Mouse (Mus musculus): ENCODE measurements around the gene Gm867. TPM values are rescaled to one million over a fixed set of nuclear protein-coding genes. Genes with fewer than 3 reads are reported as not detected.

Gm867 gene
- total RNA-seq (2014; rRNA removed; ENCODE audit: low replicate concordance) (not detected in 2 replicates), polyA plus RNA-seq (2015; fragmentation: Nextera tagmentation; extraction: Ambion mirVana) (0.31 and 0.32 TPM in 2 replicates)

GRCm38 (mm10) chr10:75940520-75940919 is at the start of gene Gm867:
Gm867 (minus strand) TSS chr10:75940672.
- Histone ChIP-seq H3K9ac (replicated peaks; ENCODE audit: low read depth, low read length) (no peak within 1 kb of the TSS), H3K4me2 (ENCODE audit: low read depth, low read length) (no peak within 1 kb of the TSS), H3K4me3 (ENCODE audit: low read depth, low read length) (no peak within 1 kb of the TSS), H3K27me3 (ENCODE audit: control insufficient read depth, insufficient read depth, low read length) (no peaks in the 10 kb centered on the region), H3K27ac (ENCODE audit: low read depth) (no peak within 1 kb of the TSS), H3K9me3 (replicated peaks; ENCODE audit: control insufficient read depth, low read length) (no peaks in the 10 kb centered on the region), H3K36me3 (replicated peaks; ENCODE audit: control insufficient read depth, insufficient read depth, low read length) (no peaks in the 10 kb centered on the region), H3K4me1 (ENCODE audit: control insufficient read depth, insufficient read depth) (peaks cover 15% of the 10 kb centered on the region; the same call in 1 of the 2 replicates)
- ATAC-seq (ENCODE audit: insufficient read depth, low read depth), result no peak
- no peak for DNase-seq (ENCODE audit: low spot score)
- TF ChIP-seq CTCF (IDR thresholded peaks at IDR 0.05; ENCODE audit: low read depth) (no peak), EP300 (IDR thresholded peaks at IDR 0.05; ENCODE audit: low read depth) (no peak)
- 84% methylated on average over 5 of the region's 5 CpGs for WGBS

GRCm38 (mm10) chr10:75979432-75979831 is 39.0 kb upstream of the Gm867 start:
- no peaks in the 10 kb centered on the region for H3K9me3 ChIP-seq (replicated peaks; ENCODE audit: control insufficient read depth, low read length)

GRCm38 (mm10) chr10:75978835-75979157 is 38.3 kb upstream of the Gm867 start:
- H3K36me3 ChIP-seq (replicated peaks; ENCODE audit: control insufficient read depth, insufficient read depth, low read length), result no peaks in the 10 kb centered on the region
- H3K9ac ChIP-seq (replicated peaks; ENCODE audit: low read depth, low read length), result no peak overlapping the region
- DNase-seq (ENCODE audit: low spot score), result no peak
- H3K4me2 ChIP-seq (ENCODE audit: low read depth, low read length), result no peak overlapping the region
- TF ChIP-seq EP300 (IDR thresholded peaks at IDR 0.05; ENCODE audit: low read depth) (no peak), CTCF (IDR thresholded peaks at IDR 0.05; ENCODE audit: low read depth) (no peak)
- no peak for ATAC-seq (ENCODE audit: insufficient read depth, low read depth)
- H3K27me3 ChIP-seq (ENCODE audit: control insufficient read depth, insufficient read depth, low read length), result no peaks in the 10 kb centered on the region
- no peak overlapping the region for H3K4me3 ChIP-seq (ENCODE audit: low read depth, low read length)
- H3K9me3 ChIP-seq (replicated peaks; ENCODE audit: control insufficient read depth, low read length), result no peaks in the 10 kb centered on the region
- H3K4me1 ChIP-seq (ENCODE audit: control insufficient read depth, insufficient read depth), result no peaks in the 10 kb centered on the region
- WGBS, result 88% methylated on average over 5 of the region's 5 CpGs
- no peak overlapping the region for H3K27ac ChIP-seq (ENCODE audit: low read depth)

More at GRCm38 (mm10) chr10:75979432-75979831, 39.0 kb upstream of the Gm867 start:
- ATAC-seq (ENCODE audit: insufficient read depth, low read depth), result no peak
- no peak overlapping the region for H3K27ac ChIP-seq (ENCODE audit: low read depth)
- no peak overlapping the region for H3K9ac ChIP-seq (replicated peaks; ENCODE audit: low read depth, low read length)
- no peak for TF ChIP-seq EP300 (IDR thresholded peaks at IDR 0.05; ENCODE audit: low read depth)
- TF ChIP-seq CTCF (IDR thresholded peaks at IDR 0.05; ENCODE audit: low read depth), result no peak
- no peak overlapping the region for H3K4me3 ChIP-seq (ENCODE audit: low read depth, low read length)
- H3K4me1 ChIP-seq (ENCODE audit: control insufficient read depth, insufficient read depth), result no peaks in the 10 kb centered on the region
- H3K27me3 ChIP-seq (ENCODE audit: control insufficient read depth, insufficient read depth, low read length), result no peaks in the 10 kb centered on the region
- no peak for DNase-seq (ENCODE audit: low spot score)
- no peak overlapping the region for H3K4me2 ChIP-seq (ENCODE audit: low read depth, low read length)
- H3K36me3 ChIP-seq (replicated peaks; ENCODE audit: control insufficient read depth, insufficient read depth, low read length), result no peaks in the 10 kb centered on the region
- 82% methylated on average over 3 of the region's 3 CpGs for WGBS

GRCm38 (mm10) chr10:75978119-75978834 is 37.8 kb upstream of the Gm867 start:
- no peaks in the 10 kb centered on the region for H3K27me3 ChIP-seq (ENCODE audit: control insufficient read depth, insufficient read depth, low read length)
- H3K36me3 ChIP-seq (replicated peaks; ENCODE audit: control insufficient read depth, insufficient read depth, low read length), result no peaks in the 10 kb centered on the region
- no peak for ATAC-seq (ENCODE audit: insufficient read depth, low read depth)
- no peak for DNase-seq (ENCODE audit: low spot score)
- no peak overlapping the region for H3K4me2 ChIP-seq (ENCODE audit: low read depth, low read length)
- TF ChIP-seq CTCF (IDR thresholded peaks at IDR 0.05; ENCODE audit: low read depth) (no peak), EP300 (IDR thresholded peaks at IDR 0.05; ENCODE audit: low read depth) (no peak)
- H3K4me3 ChIP-seq (ENCODE audit: low read depth, low read length), result no peak overlapping the region
- WGBS, result 41% methylated on average over 10 of the region's 10 CpGs
- no peaks in the 10 kb centered on the region for H3K9me3 ChIP-seq (replicated peaks; ENCODE audit: control insufficient read depth, low read length)
- H3K27ac ChIP-seq (ENCODE audit: low read depth), result no peak overlapping the region
- H3K9ac ChIP-seq (replicated peaks; ENCODE audit: low read depth, low read length), result no peak overlapping the region
- H3K4me1 ChIP-seq (ENCODE audit: control insufficient read depth, insufficient read depth), result no peaks in the 10 kb centered on the region

- TF ChIP-seq EP300 (IDR thresholded peaks at IDR 0.05; ENCODE audit: low read depth), result no peak
- TF ChIP-seq CTCF (IDR thresholded peaks at IDR 0.05; ENCODE audit: low read depth), result peak; percentile 60
- DNase-seq (ENCODE audit: low spot score), result no peak
Measured at GRCm38 (mm10) chr10:75975216-75975615, 34.7 kb upstream of the Gm867 start.

GRCm38 (mm10) chr10:75973846-75974245 is 33.4 kb upstream of the Gm867 start:
- H3K9me3 ChIP-seq (replicated peaks; ENCODE audit: control insufficient read depth, low read length), result no peaks in the 10 kb centered on the region; the same call in 1 of the 2 replicates
- WGBS, result 85% methylated on average over 10 of the region's 10 CpGs

More at GRCm38 (mm10) chr10:75975216-75975615, 34.7 kb upstream of the Gm867 start:
- Histone ChIP-seq H3K36me3 (replicated peaks; ENCODE audit: control insufficient read depth, insufficient read depth, low read length) (no peaks in the 10 kb centered on the region), H3K4me3 (ENCODE audit: low read depth, low read length) (no peak overlapping the region), H3K9me3 (replicated peaks; ENCODE audit: control insufficient read depth, low read length) (no peaks in the 10 kb centered on the region; the same call in 1 of the 2 replicates), H3K27ac (ENCODE audit: low read depth) (no peak overlapping the region), H3K27me3 (ENCODE audit: control insufficient read depth, insufficient read depth, low read length) (no peaks in the 10 kb centered on the region), H3K4me1 (ENCODE audit: control insufficient read depth, insufficient read depth) (no peaks in the 10 kb centered on the region), H3K9ac (replicated peaks; ENCODE audit: low read depth, low read length) (no peak overlapping the region), H3K4me2 (ENCODE audit: low read depth, low read length) (no peak overlapping the region)
- no peak for ATAC-seq (ENCODE audit: insufficient read depth, low read depth)
- 71% methylated on average over 5 of the region's 5 CpGs for WGBS

More at GRCm38 (mm10) chr10:75973846-75974245, 33.4 kb upstream of the Gm867 start:
- Histone ChIP-seq H3K4me2 (ENCODE audit: low read depth, low read length) (no peak overlapping the region), H3K9ac (replicated peaks; ENCODE audit: low read depth, low read length) (no peak overlapping the region), H3K36me3 (replicated peaks; ENCODE audit: control insufficient read depth, insufficient read depth, low read length) (no peaks in the 10 kb centered on the region), H3K4me3 (ENCODE audit: low read depth, low read length) (no peak overlapping the region), H3K27me3 (ENCODE audit: control insufficient read depth, insufficient read depth, low read length) (no peaks in the 10 kb centered on the region), H3K4me1 (ENCODE audit: control insufficient read depth, insufficient read depth) (no peaks in the 10 kb centered on the region), H3K27ac (ENCODE audit: low read depth) (no peak overlapping the region)
- no peak for DNase-seq (ENCODE audit: low spot score)
- ATAC-seq (ENCODE audit: insufficient read depth, low read depth), result no peak
- TF ChIP-seq CTCF (IDR thresholded peaks at IDR 0.05; ENCODE audit: low read depth), result no peak
- no peak for TF ChIP-seq EP300 (IDR thresholded peaks at IDR 0.05; ENCODE audit: low read depth)
